Mouse (Mus musculus) embryonic facial prominence, embryonic 12.5 days (tissue): ENCODE data around the gene Olfr597. TPM values are rescaled to one million over a fixed set of nuclear protein-coding genes. Genes with fewer than 3 reads are reported as not detected.
"Not testable (repeated sequence)": the region's sequence is repeated elsewhere in the genome, so short reads cannot be mapped to it uniquely, and the experiment has no call there.

Experiments
- ATAC-seq: fragments of 200-750 bp; cut with Nextera tagmentation; 2 replicates; pipeline ENCODE4 v1.8.0; 2017; ENCODE audit not compliant: insufficient number of reproducible peaks, insufficient read depth, low FRiP score, low TSS enrichment
- H3K27ac ChIP-seq: fragments of 300-500 bp; sonication (generic); 2 replicates; pipeline ENCODE4 v1.5.1; 2016; ENCODE audit warnings: mild to moderate bottlenecking
- H3K27me3 ChIP-seq: fragments of 300-500 bp; sonication (generic); 2 replicates; pipeline ENCODE4 v1.6.1; 2016; ENCODE audit warnings: mild to moderate bottlenecking, moderate library complexity
- H3K36me3 ChIP-seq: fragments of 300-500 bp; sonication (generic); 2 replicates; pipeline ENCODE4 v1.6.1; 2016; ENCODE audit warnings: mild to moderate bottlenecking
- H3K4me1 ChIP-seq: fragments of 300-500 bp; sonication (generic); 2 replicates; pipeline ENCODE4 v1.6.1; 2016
- H3K4me2 ChIP-seq: fragments of 300-500 bp; sonication (generic); replicated peaks from 2 replicates; pipeline ENCODE4 v1.6.1; 2016; ENCODE audit warnings: mild to moderate bottlenecking, moderate library complexity
- H3K4me3 ChIP-seq: fragments of 300-500 bp; sonication (generic); 2 replicates; pipeline ENCODE4 v1.5.1; 2016; ENCODE audit warnings: mild to moderate bottlenecking
- H3K9ac ChIP-seq: fragments of 300-500 bp; sonication (generic); 2 replicates; pipeline ENCODE4 v1.6.1; 2016; ENCODE audit warnings: mild to moderate bottlenecking, moderate library complexity
- H3K9me3 ChIP-seq: fragments of 300-500 bp; sonication (generic); 2 replicates; pipeline ENCODE4 v1.6.1; 2016; ENCODE audit warnings: mild to moderate bottlenecking, moderate library complexity
- whole genome bisulfite sequencing: fragments of 180-500 bp; shearing (Covaris S2); methylation state at CpG from one replicate; pipeline ENCODE4 v1.1.7; 2016; 5-methylcytosine and 5-hydroxymethylcytosine counted together
- microRNA-seq: library from miRNA; unstranded; fragments of <30 nt; microRNA quantifications from one replicate; pipeline ENCODE4, GENCODE M21; 2017
- polyA plus RNA-seq: library from polyadenylated mRNA; unstranded; fragments of >200 nt; fragmentation: Nextera tagmentation; extraction: Ambion mirVana; gene quantifications from 2 replicates; pipeline ENCODE4 v1.2.1, GENCODE M21; 2016

Gene Olfr597
- polyA plus RNA-seq, result not detected in 2 replicates

- 89% methylated on average over 2 of the region's 2 CpGs for WGBS
- H3K27ac ChIP-seq, H3K4me1 ChIP-seq, H3K4me2 ChIP-seq, H3K4me3 ChIP-seq, H3K36me3 ChIP-seq, ATAC-seq, H3K9ac ChIP-seq, H3K27me3 ChIP-seq, H3K9me3 ChIP-seq: not testable (repeated sequence)
These were observed at the start of gene Olfr597 for GRCm38 (mm10) chr7:103316015-103316414. Gene Olfr597, plus strand, starts transcription at chr7:103316315.

- not testable (repeated sequence) for H3K4me3 ChIP-seq, H3K27ac ChIP-seq, H3K4me2 ChIP-seq, H3K9ac ChIP-seq, H3K36me3 ChIP-seq, ATAC-seq, H3K27me3 ChIP-seq, H3K4me1 ChIP-seq, H3K9me3 ChIP-seq
- WGBS, result 84% methylated on average over 2 of the region's 2 CpGs
These were observed 10.8 kb upstream of the Olfr597 start, which contains the start of gene Olfr596 for GRCm38 (mm10) chr7:103305348-103305747. Gene Olfr596, plus strand, starts transcription at chr7:103305648.

DNA sequence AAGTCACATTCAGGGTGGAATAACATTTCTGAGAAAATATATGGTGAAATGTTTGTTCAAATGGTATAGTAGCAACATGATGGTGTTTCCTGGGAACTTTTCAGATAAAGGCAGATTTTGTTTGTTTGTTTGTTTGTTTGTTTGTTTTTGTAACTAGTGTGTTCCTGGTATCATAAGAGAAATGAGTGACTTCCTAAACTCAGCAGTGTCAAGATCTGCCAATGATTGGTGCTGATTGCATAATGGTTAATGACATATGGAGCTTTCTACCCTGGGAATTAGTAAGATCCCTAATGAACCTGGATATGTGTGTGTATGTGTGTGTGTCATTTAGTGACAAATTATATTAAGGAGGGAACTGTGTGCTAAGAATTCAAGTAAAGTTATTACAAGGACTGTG lies 7.2 kb downstream of the Olfr597 start, which contains the start of gene Olfr598:
Gene Olfr598, plus strand, starts transcription at position 301 of the 400 bp plus-strand sequence.
- no peak for ATAC-seq
- no peaks in the 10 kb centered on the region for H3K4me1 ChIP-seq
- no peaks in the 10 kb centered on the region for H3K27me3 ChIP-seq
- H3K4me3 ChIP-seq, result no peak within 1 kb of the TSS
- H3K36me3 ChIP-seq, result no peaks in the 10 kb centered on the region
- no peaks in the 10 kb centered on the region for H3K9me3 ChIP-seq
- no peak within 1 kb of the TSS for H3K9ac ChIP-seq
- H3K27ac ChIP-seq, result no peak within 1 kb of the TSS
- H3K4me2 ChIP-seq, result no peak within 1 kb of the TSS

DNA sequence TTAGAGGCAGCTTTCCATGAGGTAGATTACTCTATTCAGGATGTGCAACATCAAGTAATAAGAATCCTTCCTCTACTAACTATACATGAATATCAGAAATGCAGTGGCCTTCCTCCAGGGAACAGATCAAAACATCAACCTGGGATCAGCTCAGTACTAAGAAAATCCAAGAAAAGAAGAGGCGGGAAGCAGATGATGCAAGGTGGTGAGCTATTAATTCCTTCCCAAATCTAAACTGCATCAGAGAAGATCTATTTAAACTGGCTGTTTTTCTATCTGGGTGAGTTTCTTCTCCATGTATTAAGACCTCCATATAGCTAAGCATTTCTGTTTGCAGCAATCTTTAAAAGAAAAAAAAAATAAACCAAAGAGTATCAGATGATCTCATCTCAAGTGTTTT lies 19.5 kb downstream of the Olfr597 start, which contains the start of gene Olfr599:
Gene Olfr599, plus strand, starts transcription at position 301 of the 400 bp plus-strand sequence.
- no peak within 1 kb of the TSS for H3K4me3 ChIP-seq
- no peak within 1 kb of the TSS for H3K9ac ChIP-seq
- H3K27me3 ChIP-seq, result no peaks in the 10 kb centered on the region
- no peaks in the 10 kb centered on the region for H3K4me1 ChIP-seq
- no peaks in the 10 kb centered on the region for H3K9me3 ChIP-seq
- H3K36me3 ChIP-seq, result no peaks in the 10 kb centered on the region
- no peak for ATAC-seq
- no peak within 1 kb of the TSS for H3K4me2 ChIP-seq
- no peak within 1 kb of the TSS for H3K27ac ChIP-seq
- 83% methylated on average over 1 of the region's 1 CpGs for WGBS

DNA sequence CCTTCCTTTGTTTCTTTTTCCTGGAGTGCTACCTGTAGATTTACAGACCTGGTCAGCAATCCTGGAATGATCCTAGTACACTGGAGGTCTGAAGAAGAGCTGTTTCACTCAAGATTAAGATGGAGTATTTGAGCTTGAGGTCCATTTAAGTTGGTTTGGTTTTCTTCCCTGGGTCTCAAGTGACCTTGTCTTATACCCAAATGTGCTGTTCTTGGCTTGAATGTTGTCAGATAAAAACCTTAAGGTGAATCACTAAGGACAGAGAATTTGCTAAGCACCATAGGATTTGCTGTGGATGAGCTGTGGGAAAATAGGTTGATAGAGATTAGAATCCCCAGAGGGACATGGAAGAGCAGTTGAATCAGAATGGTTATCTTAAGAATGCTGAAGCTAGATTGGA lies 33.5 kb downstream of the Olfr597 start, which contains the start of gene Olfr600:
Gene Olfr600, minus strand, starts transcription at position 101 of the 400 bp plus-strand sequence.
- Histone ChIP-seq H3K4me2 (no peak within 1 kb of the TSS), H3K27ac (no peak within 1 kb of the TSS), H3K9ac (no peak within 1 kb of the TSS), H3K36me3 (no peaks in the 10 kb centered on the region), H3K9me3 (no peaks in the 10 kb centered on the region), H3K4me1 (no peaks in the 10 kb centered on the region), H3K27me3 (no peaks in the 10 kb centered on the region), H3K4me3 (no peak within 1 kb of the TSS)
- ATAC-seq, result no peak

- no peaks in the 10 kb centered on the region for H3K4me1 ChIP-seq
- no peak within 1 kb of the TSS for H3K4me2 ChIP-seq
- H3K27me3 ChIP-seq, result no peaks in the 10 kb centered on the region
- 77% methylated on average over 1 of the region's 1 CpGs for WGBS
- no peaks in the 10 kb centered on the region for H3K9me3 ChIP-seq
- H3K4me3 ChIP-seq, result no peak within 1 kb of the TSS
- ATAC-seq, result no peak
- no peak within 1 kb of the TSS for H3K27ac ChIP-seq
- H3K9ac ChIP-seq, result no peak within 1 kb of the TSS
- H3K36me3 ChIP-seq, result no peaks in the 10 kb centered on the region
These were observed 46.4 kb downstream of the Olfr597 start, which contains the start of gene Olfr601 for GRCm38 (mm10) chr7:103362555-103362954. Gene Olfr601, minus strand, starts transcription at chr7:103362655.

Small RNA genes lying within 50 kb of the gene (microRNA-seq; reads per million reads assigned to microRNA genes)
- not detected for gene Gm23550

Other genes with a start within 250 kb of the Olfr597 start
- gene Olfr584, start 234.4 kb upstream of the Olfr597 start, polyA plus RNA-seq, result not detected in 2 replicates
- not detected in 2 replicates for gene Olfr585, start 218.6 kb upstream of the Olfr597 start, polyA plus RNA-seq
- gene Olfr586, start 190.7 kb upstream of the Olfr597 start, polyA plus RNA-seq, result not detected in 2 replicates
- gene Olfr588-ps1, start 175.4 kb upstream of the Olfr597 start, polyA plus RNA-seq, result not detected in 2 replicates
- gene Olfr589, start 160.0 kb upstream of the Olfr597 start, polyA plus RNA-seq, result not detected in 2 replicates
- not detected in 2 replicates for gene Olfr591, start 138.0 kb upstream of the Olfr597 start, polyA plus RNA-seq
- gene Olfr592, start 131.5 kb upstream of the Olfr597 start, polyA plus RNA-seq, result not detected in 2 replicates
- not detected in 2 replicates for gene Olfr593, start 104.5 kb upstream of the Olfr597 start, polyA plus RNA-seq
- gene Olfr594, start 99.3 kb upstream of the Olfr597 start, polyA plus RNA-seq, result not detected in 2 replicates
- gene Usp17ld, start 63.8 kb upstream of the Olfr597 start, polyA plus RNA-seq, result not detected in 2 replicates
- gene Olfr596, start 10.7 kb upstream of the Olfr597 start, polyA plus RNA-seq, result not detected in 2 replicates
- not detected in 2 replicates for gene Olfr598, start 7.3 kb downstream of the Olfr597 start, polyA plus RNA-seq
- not detected in 2 replicates for gene Olfr599, start 19.6 kb downstream of the Olfr597 start, polyA plus RNA-seq
- gene Olfr600, start 33.4 kb downstream of the Olfr597 start, polyA plus RNA-seq, result not detected in 2 replicates
- not detected in 2 replicates for gene Olfr601, start 46.3 kb downstream of the Olfr597 start, polyA plus RNA-seq
- gene Olfr603, start 69.9 kb downstream of the Olfr597 start, polyA plus RNA-seq, result not detected in 2 replicates
- gene Usp17lc, start 98.8 kb downstream of the Olfr597 start, polyA plus RNA-seq, result not detected in 2 replicates
- not detected in 2 replicates for gene Olfr605, start 129.1 kb downstream of the Olfr597 start, polyA plus RNA-seq
- gene Olfr606, start 132.7 kb downstream of the Olfr597 start, polyA plus RNA-seq, result not detected in 2 replicates
- not detected in 2 replicates for gene Olfr607, start 147.8 kb downstream of the Olfr597 start, polyA plus RNA-seq
- not detected in 2 replicates for gene Olfr608, start 153.6 kb downstream of the Olfr597 start, polyA plus RNA-seq
- gene Olfr609, start 181.7 kb downstream of the Olfr597 start, polyA plus RNA-seq, result not detected in 2 replicates
- gene Olfr610, start 195.8 kb downstream of the Olfr597 start, polyA plus RNA-seq, result not detected in 2 replicates
- not detected in 2 replicates for gene Olfr611, start 204.5 kb downstream of the Olfr597 start, polyA plus RNA-seq
- gene Olfr612, start 226.4 kb downstream of the Olfr597 start, polyA plus RNA-seq, result not detected in 2 replicates
- gene Olfr613, start 231.8 kb downstream of the Olfr597 start, polyA plus RNA-seq, result not detected in 2 replicates
- gene Olfr615, start 239.8 kb downstream of the Olfr597 start, polyA plus RNA-seq, result not detected in 2 replicates